In the genomic region with DNA sequence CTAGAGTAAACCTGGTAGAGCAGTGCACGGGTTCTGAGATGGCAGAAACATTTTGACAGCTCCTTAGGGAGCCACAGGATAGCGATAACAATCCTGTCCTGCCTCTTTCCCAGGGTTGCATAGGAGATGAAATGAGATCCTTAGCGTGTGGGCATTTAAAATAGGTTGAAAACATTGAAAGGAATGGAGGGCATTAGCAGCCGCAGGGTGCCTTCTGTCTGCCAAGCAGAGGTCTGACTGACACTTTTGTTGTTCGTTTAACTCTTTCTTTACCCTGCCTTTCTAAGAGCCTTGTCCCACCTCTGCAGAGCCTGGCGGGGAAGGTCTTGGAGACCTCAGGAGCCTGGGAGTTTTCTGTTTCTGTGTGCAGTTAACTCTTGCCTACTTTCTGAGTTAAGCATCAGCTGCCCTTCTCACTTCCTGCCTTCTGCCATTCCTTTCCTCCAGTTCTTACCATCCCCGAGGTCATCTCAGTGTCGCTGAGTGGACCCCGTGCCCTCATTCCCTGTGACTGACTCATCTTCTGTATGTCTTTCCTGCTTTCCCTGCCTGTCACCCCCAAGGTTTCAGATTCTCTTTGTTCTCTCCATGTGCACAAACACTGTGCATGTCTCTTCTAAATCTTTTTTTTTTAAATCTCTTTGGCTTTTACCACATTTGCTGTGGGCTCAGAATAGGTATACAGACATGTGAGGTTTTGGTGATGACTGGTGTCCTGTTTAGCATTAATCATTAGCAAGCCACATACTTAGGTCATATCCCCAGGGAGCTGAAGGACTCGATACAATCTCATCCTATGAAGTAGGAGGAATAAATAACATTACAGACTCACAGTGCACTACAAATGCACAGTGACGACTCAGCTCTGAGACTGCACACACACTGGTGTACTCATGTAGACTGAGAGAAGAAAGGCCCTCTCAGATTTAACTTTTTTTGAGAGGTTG, we compare ENCODE assay signal across 9 mouse cellular contexts. TPM values are rescaled to one million over a fixed set of nuclear protein-coding genes. Genes with fewer than 3 reads are reported as not detected.
DNase-seq lines count a peak whose midpoint lies in the region; ATAC-seq and TF ChIP-seq lines count a peak whose summit lies in the region.
"Had no signal": no experiment of that assay in that cellular context is flagged by ENCODE, and none has a peak within 500 bp of the region (broad histone marks: within the 10 kb centered on the region; RNA-seq: fewer than 3 reads in every experiment).

No protein-coding gene starts in this region.

- intact Hi-C loops in left cerebral cortex, adult 2 months (cut with DNase I): no loop called here

- peak overlapping the region; percentile 74 for H3K27ac ChIP-seq in left cerebral cortex, adult 2 months
- peak overlapping the region; percentile 42; the same call in 1 of the 2 replicates for H3K27ac ChIP-seq in hindbrain, embryonic 11.5 days (ENCODE audit: low read depth, low read length)
- H3K27ac ChIP-seq in neural tube, embryonic 14.5 days (ENCODE audit: low read depth, low read length): peak overlapping the region; percentile 68

- H3K9ac ChIP-seq in hindbrain, embryonic 11.5 days (ENCODE audit: low read depth, low read length): peak overlapping the region; percentile 34; the same call in 1 of the 2 replicates
- H3K9ac ChIP-seq in neural tube, embryonic 14.5 days (replicated peaks; ENCODE audit: low read depth, low read length): peak overlapping the region; percentile 46

- no peaks in the 10 kb centered on the region for H3K9me3 ChIP-seq in hindbrain, embryonic 11.5 days (ENCODE audit: control insufficient read depth, low read length)
- no peaks in the 10 kb centered on the region for H3K9me3 ChIP-seq in neural tube, embryonic 14.5 days (ENCODE audit: control insufficient read depth, low read length)

- TF ChIP-seq CTCF in left cerebral cortex, adult 2 months (IDR thresholded peaks at IDR 0.05): no peak

- peaks cover 16% of the 10 kb centered on the region for H3K4me1 ChIP-seq in hindbrain, embryonic 11.5 days (replicated peaks; ENCODE audit: control insufficient read depth, insufficient read depth, low read length)
- H3K4me1 ChIP-seq in neural tube, embryonic 14.5 days (ENCODE audit: control insufficient read depth, insufficient read depth, low read length): peaks cover 64% of the 10 kb centered on the region

- H3K27me3 ChIP-seq in hindbrain, embryonic 11.5 days (ENCODE audit: control insufficient read depth, insufficient read depth, low read length): no peaks in the 10 kb centered on the region
- no peaks in the 10 kb centered on the region for H3K27me3 ChIP-seq in neural tube, embryonic 14.5 days (ENCODE audit: control insufficient read depth, insufficient read depth, low read length)

- WGBS in hindbrain, embryonic 11.5 days: 11% methylated on average over 11 of the region's 11 CpGs
- WGBS in neural tube, embryonic 14.5 days: 12% methylated on average over 11 of the region's 11 CpGs

- DNase-seq in adrenal gland, adult (ENCODE audit: inconsistent age in 2 of 2, low spot score in 1 of 2): peak; percentile 74 to 86
- no peak for DNase-seq in adrenal gland, postnatal 25 days
- no peak for DNase-seq in left cerebral cortex, adult 2 months (ENCODE audit: extremely low spot score in 1 of 2, low spot score in 2 of 2)
- DNase-seq in left cerebral cortex, adult 8-10 months (ENCODE audit: low spot score in 2 of 2): no peak
- DNase-seq in hindbrain, embryonic 11.5 days (ENCODE audit: low spot score): peak; percentile 15
- DNase-seq in layer of hippocampus, adult 9-11 months: no peak
- no peak for DNase-seq in kidney, adult 18-20 months
- DNase-seq: thymus, postnatal 36 days had no signal

- ATAC-seq in hindbrain, embryonic 11.5 days (ENCODE audit: low FRiP score): peak; percentile 42; the same call in 1 of the 2 replicates
- ATAC-seq in neural tube, embryonic 14.5 days (ENCODE audit: low read depth): peak; percentile 30; the same call in 1 of the 2 replicates

- H3K4me3 ChIP-seq in left cerebral cortex, adult 2 months: peak overlapping the region; percentile 36
- peak overlapping the region; percentile 21 for H3K4me3 ChIP-seq in hindbrain, embryonic 11.5 days (ENCODE audit: low read depth, low read length)
- H3K4me3 ChIP-seq in neural tube, embryonic 14.5 days (ENCODE audit: low read depth, low read length): peak overlapping the region; percentile 36

- peaks cover 10% of the 10 kb centered on the region for H3K36me3 ChIP-seq in hindbrain, embryonic 11.5 days (ENCODE audit: control insufficient read depth, insufficient read depth, low read length)
- H3K36me3 ChIP-seq in neural tube, embryonic 14.5 days (ENCODE audit: control insufficient read depth, insufficient read depth, low read length): peaks cover 14% of the 10 kb centered on the region

- peak overlapping the region; percentile 41 for H3K4me2 ChIP-seq in hindbrain, embryonic 11.5 days (replicated peaks; ENCODE audit: low read depth, low read length)
- H3K4me2 ChIP-seq in neural tube, embryonic 14.5 days (ENCODE audit: low read depth, low read length): peak overlapping the region; percentile 86

RNA-seq across cellular contexts. Expression of gene Kif3c, which starts 6.3 kb away (rescaled TPM):
- 27.4 and 31.2 TPM in 2 replicates for total RNA-seq in adrenal gland, postnatal 25 days (2021)
- total RNA-seq in left cerebral cortex, adult 2 months (2021): 100 to 1,000 TPM; 188 TPM
- 100 to 1,000 TPM; 164 to 176 (median 165) TPM for total RNA-seq in left cerebral cortex, adult 8-10 months (2022)
- 23.4 and 28.3 TPM in 2 replicates for polyA plus RNA-seq in hindbrain, embryonic 11.5 days (2014; fragmentation: Nextera tagmentation; extraction: Ambion mirVana)
- polyA plus RNA-seq in neural tube, embryonic 14.5 days (2014; fragmentation: Nextera tagmentation; extraction: Ambion mirVana): 66.9 and 84.4 TPM in 2 replicates

RNA-seq across cellular contexts. Expression of gene Asxl2, which starts 55.4 kb away (rescaled TPM):
- 41.6 and 46.5 TPM in 2 replicates for total RNA-seq in adrenal gland, postnatal 25 days (2021)
- total RNA-seq in left cerebral cortex, adult 2 months (2021): 10 to 100 TPM; 31.3 to 33.3 TPM
- 10 to 100 TPM; 32.7 to 36.9 (median 34.3) TPM for total RNA-seq in left cerebral cortex, adult 8-10 months (2022)
- polyA plus RNA-seq in hindbrain, embryonic 11.5 days (2014; fragmentation: Nextera tagmentation; extraction: Ambion mirVana): 13.2 and 21.3 TPM in 2 replicates
- 14.7 and 15.3 TPM in 2 replicates for polyA plus RNA-seq in neural tube, embryonic 14.5 days (2014; fragmentation: Nextera tagmentation; extraction: Ambion mirVana)

Comparison
In these comparisons a context has a peak if more than half of its experiments do, and no peak if none do; other contexts are left out.
1. DNase-seq: peak in adrenal gland, adult (2 of 2) and hindbrain, embryonic 11.5 days (single experiment); none in adrenal gland, postnatal 25 days (single experiment), left cerebral cortex, adult 2 months (0 of 2), left cerebral cortex, adult 8-10 months (0 of 2), layer of hippocampus, adult 9-11 months (single experiment) and kidney, adult 18-20 months (single experiment).
2. Peak in every context shown above with its lines, with median percentiles within 50 percentile points of each other: H3K27ac ChIP-seq and H3K4me3 ChIP-seq.